Mouse (Mus musculus): ENCODE measurements around the gene Rps16.
"Not testable (repeated sequence)": the region's sequence is repeated elsewhere in the genome, so short reads cannot be mapped to it uniquely, and the experiment has no call there.

Gene Rps16

DNA sequence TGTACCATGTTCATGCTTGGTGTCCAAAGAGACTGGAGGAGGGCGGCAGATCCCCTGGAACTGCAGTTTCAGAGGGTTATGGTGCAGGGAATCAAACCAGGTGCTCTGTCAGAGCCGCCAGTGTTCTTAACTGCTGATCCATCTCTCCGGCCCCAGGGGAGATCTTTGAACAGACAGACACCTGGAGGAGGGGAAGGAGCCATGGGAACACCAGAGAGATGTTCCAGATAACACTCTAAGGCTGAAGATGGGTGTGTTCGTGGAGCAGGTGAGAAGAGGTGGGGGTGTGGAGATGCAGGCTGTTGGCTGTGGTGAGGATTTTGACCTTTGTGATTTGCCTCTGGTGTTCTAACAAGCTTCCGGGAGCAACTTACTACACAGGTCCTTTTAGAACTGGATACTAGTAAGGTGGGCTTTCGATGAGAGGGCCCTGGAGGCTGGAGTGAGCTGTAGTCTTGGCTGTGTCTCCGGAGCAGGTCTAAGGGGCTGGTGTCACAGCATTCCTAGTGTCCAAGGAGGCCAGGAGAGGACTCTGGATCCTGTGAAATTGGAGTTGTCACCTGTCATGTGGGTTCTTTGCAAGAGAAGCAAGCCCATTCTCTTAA, 23.5 kb downstream of the Rps16 start:
- DNase-seq (ENCODE audit: low spot score in 2 of 2) = no peak

DNA sequence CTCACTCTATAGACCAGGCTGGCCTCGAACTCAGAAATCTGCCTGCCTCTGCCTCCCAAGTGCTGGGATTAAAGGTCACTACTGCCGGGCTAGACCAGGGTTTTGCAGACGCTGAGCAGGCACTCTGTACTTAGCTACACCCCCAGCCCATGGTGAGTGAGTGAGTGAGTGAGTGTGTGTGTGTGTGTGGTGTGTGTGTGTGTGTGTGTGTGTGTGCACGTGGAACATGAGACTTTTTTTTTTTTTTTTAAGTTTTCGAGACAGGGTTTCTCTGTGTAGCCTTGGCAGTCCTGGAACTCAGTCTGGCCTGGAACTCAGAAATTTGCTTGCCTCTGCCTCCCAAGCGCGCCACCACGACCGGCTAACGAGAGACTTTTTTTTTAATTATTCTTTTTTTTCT, 24.2 kb downstream of the Rps16 start:
- no peak for DNase-seq (ENCODE audit: low spot score in 2 of 2)

DNA sequence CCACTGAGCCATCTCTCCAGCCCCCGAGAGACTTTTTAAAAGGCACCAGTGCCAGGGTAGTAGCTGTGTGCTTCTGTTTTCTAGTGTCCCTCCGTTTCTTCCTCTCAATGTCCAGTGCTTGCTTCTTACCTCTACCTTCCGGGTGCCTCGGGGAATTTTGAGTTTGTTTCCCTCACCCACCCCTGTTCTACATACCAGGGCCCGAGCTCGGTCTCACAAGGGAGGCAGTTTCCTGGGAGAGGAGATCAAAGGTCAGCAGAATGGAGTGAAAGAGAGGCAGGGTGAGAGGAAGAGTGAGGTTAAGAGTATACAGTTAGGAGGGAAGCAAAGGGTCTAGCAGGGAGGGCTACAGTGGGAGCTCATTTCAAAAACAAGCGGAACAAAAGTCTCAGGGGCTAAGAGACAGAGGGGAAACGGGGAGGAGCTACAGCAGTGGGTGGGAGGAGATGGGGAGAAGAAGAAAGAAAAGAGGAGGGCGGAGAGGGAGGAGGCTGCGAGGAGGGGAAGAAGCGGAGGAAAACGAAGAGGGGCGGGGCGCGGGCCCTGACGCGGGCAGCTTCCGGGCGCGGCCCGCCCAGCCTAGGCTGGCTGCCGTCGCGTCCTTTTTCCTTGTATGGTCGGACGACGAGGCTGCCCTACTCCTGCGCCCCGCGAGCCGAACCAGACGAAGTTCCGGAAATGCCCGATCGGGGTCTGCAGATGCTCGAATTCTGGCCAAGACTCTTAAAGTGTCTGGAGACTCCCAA, 24.9 kb downstream of the Rps16 start:
- peak; percentile 57 to 78 for DNase-seq (ENCODE audit: low spot score in 2 of 2)

DNA sequence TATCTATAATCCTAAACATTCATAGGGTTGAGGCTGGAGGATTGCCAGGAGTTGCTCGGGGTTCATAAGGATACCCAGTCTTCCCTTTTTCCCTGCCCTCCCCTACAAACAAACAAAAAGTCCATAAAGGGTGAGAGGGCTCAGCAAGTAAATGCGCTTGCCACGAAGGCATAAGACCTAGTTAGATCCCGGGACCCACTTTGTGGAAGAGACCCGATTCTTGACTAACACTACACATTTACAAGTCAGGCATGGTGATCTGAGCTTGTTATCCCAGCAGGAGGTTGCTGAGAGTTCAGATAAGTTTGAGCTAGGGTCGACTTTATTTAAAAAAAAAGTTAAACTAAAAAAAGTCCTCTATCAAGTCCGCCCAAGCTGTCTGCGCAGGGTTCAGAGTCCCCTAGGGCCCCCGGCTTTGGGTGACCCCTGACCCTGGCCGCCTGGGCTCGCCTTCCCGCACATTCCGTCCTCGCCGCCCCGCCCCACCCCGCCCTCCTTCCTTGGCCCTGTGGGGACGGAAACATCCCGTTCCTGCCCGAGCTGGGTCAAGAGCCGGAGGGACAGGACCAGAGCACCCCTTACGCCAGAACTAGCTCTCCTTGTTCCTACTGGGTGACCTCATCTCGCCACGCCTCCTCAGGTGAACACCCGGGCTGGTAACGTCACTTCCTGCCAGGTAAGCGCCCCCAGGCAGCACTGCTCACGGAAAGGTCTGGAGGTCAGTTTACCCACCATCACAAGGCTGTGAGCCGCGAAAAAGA, 25.7 kb downstream of the Rps16 start:
- no peak for DNase-seq (ENCODE audit: low spot score in 2 of 2)

DNA sequence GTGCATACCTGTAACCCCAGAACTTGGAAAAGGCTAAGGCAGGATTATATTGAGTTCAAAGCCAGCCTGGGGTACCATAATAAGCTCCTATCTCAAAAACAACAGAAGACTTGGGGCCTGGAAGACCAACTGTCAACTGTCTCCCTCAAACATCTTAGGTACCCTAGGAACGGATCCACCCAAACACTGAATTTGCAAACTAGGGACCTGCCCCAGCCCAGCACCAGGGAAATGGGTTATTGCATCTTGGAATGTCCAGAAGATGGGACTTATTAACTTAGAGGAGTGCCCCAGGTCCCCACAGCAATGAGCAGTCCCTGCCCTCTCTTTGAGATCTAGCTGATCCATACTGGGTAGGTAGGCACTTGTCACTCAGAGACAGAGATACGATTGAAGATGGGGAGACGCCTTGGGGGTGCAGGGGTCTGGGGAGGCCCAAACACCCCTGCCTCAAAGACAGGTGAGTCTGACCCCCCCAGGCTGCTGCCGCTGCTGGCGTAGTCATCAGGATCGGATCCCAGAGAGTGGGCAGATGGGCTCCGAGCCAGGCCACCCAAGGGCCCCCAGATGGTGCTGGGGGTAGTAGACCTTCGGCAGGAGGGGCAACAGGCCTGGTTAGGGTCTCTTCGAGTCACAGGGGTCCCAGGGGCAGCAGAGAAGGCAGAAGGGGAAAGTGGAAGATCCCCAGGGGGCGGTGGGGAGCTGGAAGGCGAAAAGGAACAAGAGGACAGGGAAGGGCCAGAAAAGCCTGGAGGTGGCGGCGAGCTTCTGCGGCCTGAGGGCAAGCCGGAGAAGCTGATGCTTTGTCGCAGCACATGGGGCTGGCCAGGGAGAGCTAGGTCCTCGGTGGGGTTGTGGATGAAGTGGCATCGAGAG, 27.0 kb downstream of the Rps16 start:
- DNase-seq (ENCODE audit: low spot score in 2 of 2) = no peak

DNA sequence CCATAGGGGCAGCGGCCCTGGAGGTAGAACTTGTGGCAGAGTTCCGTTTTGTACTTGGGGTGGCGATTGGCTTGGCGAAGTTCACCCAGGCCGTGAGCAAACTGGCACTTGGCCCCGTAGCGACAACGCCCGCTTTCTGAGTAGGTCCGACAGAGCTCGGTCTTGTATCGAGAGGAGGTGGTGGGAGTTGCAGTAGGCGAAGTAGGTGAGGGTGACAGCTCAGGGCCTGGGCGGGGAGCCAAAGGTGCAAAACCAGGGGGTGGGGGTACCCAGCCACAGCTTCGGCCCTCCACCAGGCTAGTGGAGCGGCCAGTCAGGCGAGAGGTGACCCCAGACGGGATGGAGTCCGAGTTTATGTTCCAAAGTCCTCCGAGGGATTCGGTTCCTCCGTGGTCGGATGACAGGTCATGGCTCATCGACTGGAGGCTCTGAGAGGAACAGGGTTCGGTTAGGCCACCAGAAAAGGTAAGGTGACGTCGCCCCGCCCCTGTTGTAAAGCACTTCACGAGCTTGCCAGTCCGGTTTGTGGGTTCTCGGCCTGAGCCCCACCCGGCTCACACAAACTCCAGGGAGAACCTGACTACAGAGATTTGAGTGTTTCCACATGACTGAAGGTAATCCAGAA, 27.7 kb downstream of the Rps16 start:
- no peak for DNase-seq (ENCODE audit: low spot score in 2 of 2)

DNA sequence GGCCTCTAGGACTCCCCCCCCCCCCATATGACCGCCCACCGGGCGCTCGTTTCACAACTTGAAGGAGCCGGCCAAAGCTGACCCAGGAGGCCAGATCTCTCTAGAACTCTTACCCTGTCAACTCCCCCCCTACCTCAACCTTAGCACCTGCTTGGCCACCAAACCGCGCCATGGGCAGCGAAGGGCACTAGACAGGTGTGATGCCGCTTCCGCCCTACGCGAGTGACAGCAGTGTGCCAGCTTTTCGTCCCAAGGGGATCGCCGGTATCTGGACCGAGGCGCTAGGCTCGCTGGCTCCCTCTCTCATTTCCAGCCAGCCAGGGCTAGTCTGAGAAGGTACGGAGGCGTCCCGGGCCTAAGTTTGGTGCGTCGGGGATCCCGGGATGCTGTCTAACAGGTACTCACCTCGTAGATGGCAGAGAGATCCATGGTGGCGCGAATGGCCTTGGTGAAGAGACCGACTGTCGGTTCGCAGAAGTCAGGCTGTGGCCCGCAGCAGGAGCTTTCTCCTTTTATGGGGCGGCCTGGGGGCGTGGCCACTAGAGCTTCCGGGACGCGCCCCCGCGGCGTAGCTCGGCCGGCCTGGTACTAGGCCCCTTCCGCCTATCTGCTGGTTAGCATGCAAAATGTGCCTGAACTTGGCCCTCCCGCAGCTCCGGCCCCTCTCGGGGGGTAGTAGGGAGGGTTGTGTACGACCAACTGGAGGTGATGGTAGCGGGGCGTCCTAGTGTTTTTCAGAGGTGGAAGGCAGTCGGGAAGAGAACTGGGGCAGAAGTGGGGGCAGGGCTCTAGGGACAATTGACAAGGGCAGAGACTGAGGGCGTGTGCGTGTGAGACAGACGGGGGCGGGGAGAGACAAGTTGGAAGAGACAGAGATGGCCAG, 28.6 kb downstream of the Rps16 start:
- peak; percentile 64 to 81 for DNase-seq (ENCODE audit: low spot score in 2 of 2)

DNA sequence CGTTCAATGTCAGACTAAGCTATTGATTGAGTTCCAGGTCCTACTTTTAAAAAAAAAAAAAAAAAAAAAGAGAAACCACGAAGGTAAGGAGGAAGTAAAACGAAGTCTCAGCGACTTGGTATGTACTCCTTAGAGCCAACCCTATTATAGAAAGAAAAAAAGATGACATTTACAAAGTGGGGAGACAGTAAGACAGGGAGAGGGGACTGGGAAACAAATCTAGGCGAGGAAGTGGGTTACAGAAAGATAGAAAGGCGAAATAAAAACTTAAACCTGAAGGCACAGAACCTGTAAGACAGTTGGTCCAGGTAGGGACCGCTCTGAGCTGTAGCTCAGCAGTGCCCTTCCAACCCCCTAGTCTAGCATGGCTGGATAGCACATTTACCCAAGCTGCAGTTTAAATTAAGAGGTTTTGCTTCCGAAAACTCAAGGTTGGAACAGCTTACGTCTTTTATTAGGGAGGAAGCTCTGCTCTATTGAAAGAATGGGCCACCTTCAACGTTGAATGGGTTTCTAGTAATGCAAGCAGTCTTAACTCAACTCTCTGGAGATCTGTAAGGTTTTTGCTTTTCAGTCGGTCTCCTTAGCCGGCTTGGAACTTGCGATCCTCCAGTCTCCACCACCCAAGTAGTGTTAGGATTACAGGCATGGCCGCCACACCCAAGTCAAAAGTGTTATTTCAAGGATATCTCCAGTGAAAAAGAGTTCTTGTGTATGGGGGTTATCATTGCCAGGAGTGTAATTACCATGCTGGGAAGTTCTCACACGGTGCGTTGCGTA, 30.0 kb downstream of the Rps16 start, which contains the start of gene Zfp36:
Gene Zfp36, minus strand, starts transcription at position 17 of the 780 bp plus-strand sequence.
- no peak for DNase-seq (ENCODE audit: low spot score in 2 of 2)

DNA sequence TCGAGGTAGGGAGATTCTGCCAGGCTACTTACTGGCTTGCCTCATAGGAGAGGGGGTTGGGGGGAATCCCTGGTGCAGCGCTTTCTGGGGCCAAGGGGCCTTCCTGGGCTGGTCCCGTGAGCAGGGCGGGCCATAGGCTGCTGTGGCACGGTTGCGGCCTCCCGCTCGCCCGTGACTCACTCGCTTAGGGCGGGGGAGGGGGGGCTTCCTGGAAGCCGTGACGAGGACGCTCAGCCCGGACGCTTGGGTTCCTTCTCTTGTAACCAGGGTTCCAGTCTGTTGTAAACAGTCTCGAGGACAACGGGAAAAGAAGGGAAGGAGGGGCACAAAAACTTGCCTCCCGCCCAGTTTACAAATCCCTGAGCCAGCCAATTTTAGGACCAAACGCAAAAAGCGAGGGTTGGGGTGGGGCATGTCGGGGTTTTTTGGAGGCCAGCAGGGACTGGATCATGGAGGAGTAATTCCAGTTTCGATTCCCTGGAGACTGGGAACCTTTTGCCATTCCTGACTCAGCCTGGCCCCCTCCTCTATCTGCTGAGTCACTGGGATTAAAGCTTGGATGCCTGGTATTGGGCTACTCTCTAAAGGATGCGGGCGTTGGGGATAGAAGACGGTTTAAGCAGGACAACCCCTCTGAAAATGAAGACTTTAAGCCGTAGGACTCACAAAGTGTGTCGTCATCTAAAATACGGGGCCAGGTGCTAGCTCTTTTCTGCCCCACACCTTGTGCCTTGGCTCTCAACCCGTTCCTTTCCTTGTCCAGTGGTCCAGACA, 30.8 kb downstream of the Rps16 start:
- DNase-seq (ENCODE audit: low spot score in 2 of 2) = no peak

DNA sequence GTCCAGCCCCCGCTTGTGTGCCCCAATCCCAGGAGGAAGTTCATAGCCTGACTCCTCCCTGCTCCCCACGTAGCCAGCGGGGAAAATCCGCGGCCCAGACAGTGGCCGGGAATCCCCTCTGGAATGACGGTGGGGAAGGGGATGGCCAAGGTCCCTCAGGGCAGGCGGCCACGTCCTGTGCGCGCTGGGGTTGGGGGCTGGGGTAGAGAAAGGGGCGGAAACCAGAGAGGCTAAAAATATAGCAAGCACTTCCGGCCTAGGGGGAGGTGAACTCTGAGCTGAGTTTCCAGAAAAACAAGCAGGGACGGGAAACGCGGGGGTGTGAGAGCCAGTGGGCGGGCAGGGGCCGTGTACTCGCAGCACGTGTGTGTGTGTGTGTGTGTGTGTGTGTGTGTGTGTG, 31.5 kb downstream of the Rps16 start:
- DNase-seq (ENCODE audit: low spot score in 2 of 2) = peak in 1 of 2 experiments; percentile 53

DNA sequence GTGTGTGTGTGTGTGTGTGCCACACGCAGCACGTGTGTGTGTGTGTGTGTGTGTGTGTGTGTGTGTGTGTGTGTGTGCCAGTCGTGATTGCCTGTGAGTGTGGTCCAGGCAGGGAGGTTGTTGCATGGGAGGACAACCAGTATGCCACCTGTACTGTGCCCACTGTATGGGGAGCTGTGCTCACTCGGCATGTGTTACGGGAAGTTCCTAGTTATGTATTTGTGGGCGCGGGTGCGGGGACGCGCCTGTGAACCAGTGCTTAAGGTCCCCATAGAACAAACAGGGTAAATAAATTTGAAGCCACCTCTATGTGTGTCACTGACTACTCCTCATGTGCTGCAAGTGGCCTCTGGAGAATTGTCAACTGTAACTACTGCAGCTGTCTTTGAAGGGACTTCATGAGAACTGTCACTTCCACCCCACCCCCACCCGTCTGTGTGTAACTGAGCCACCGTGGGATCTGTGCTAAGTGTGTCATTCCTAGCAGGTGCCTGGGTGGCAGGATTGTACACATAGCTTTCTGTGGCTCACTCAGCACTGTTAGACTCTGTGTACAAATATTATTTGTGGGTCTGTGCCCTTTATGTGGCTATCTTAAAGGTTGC, 32.0 kb downstream of the Rps16 start:
- peak in 1 of 2 experiments; percentile 55 for DNase-seq (ENCODE audit: low spot score in 2 of 2)

DNA sequence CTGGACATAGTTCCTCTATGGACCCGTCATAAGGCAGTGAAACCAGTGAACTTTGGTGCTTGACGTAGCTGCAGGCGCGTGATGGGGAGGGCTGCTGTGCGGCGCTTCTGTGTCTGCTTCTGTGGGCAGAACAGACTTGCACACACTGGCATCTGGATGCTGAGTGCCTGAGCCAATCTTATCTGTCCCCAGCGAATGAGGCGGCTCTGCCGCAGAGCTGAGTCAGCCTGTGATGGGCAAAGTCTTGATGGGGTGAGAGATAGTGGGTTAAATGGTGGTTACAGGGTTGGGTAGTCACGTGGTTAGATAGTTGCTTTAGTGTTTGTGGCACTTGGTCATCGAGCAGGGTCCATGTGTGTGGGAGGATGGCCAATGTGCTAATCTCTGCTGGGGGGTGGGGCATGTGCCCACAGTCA, 32.5 kb downstream of the Rps16 start:
- DNase-seq (ENCODE audit: low spot score in 2 of 2) = peak; percentile 59 to 79

DNA sequence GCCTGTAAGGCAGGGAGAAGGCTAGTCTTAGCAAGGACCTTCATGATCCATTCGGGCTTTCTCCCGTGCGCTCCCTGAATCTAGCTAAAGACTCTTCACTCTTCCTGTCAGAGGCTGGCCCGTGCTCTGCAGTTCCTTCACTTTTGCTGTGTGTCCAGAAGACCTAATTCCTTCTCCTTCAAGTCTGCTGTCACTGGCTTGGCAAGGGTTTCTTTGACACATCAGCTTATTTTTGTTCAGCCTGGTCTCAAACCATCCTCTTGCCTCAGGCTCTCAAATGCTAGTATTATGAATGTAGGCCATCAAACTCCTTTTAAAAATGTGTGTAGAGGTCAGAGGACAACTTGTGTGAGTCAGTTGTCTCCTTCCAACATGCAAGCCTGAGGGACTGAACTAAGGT, 33.2 kb downstream of the Rps16 start:
- DNase-seq (ENCODE audit: low spot score in 2 of 2) = no peak

DNA sequence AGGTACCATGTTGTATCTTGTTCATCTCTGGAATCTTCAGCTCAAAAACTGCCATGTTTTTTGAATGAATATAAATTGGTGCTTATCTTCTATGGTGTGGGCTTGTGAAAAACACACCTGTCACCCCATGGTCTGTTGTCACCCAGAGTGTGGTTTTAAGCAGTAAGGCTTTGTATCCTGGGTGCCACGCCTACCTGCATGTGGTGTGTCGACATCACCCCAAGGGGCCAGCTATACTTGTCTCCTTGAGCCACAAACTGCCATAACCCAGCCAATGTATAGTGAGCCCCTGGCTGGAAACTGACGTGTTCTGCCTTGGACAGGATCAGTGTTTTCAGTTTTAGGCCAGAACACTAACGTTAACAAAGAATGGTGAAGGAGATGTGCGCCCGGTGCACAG, 33.7 kb downstream of the Rps16 start:
- DNase-seq (ENCODE audit: low spot score in 2 of 2) = no peak

DNA sequence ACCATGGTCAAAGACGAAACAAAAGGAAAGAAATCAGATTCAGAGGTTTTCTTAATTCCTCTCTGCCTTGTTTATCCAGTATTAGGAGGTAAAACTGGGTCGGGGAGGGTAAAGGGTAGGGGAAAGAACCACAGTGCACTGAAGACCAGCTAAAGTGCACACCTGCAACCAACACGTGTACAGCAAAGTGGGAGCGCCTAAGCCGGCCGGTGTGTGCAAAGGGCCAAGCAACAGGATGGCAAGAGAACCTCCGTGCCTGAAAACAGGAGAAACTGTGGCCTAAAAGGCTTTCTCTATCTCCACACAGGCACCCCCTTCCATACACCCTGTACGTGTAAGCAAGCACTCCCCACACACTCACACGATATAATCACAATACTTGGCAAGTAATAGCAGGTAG, 34.7 kb downstream of the Rps16 start:
- no peak for DNase-seq (ENCODE audit: low spot score in 2 of 2)

DNA sequence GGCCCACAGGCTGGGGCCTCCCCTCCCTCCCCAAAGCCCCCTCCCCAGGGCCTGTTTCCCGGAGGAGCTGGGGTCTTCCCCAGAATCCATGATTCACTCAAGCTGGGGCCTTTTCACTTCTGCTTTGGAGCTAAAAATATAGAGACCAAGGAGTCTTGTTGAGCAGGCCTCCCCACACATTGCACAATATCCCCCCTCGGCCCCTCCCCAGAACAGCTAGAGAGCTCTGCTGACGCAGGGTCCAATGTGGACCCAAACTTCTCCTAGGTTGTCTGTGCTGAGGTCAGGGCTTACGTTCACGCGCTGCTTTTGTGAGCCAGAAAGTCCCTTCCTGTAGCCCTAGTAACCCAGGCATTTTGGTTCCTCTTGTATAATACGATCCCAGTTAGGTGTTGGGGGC, 35.6 kb downstream of the Rps16 start:
- DNase-seq (ENCODE audit: low spot score in 2 of 2) = no peak

DNA sequence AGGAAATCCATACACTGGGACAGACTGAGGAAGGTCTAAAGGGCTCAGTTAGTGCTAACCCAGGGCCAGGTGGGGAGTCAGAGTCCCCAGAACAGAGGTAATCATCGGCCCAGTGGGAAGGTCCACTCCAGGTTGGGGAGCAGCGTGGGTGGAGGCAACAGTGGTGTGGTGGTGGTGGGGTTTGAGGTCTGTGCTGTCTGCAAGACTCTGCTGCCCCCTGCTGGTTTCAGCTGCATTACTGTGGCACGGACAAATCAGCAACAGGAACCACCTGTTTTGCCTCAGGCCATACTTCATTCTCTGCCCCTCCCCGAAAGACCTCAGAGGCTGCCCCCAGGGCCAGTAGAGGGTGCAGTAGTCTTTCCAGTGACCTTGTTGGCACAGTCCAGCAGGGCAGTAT, 36.0 kb downstream of the Rps16 start:
- DNase-seq (ENCODE audit: low spot score in 2 of 2) = peak; percentile 82

DNA sequence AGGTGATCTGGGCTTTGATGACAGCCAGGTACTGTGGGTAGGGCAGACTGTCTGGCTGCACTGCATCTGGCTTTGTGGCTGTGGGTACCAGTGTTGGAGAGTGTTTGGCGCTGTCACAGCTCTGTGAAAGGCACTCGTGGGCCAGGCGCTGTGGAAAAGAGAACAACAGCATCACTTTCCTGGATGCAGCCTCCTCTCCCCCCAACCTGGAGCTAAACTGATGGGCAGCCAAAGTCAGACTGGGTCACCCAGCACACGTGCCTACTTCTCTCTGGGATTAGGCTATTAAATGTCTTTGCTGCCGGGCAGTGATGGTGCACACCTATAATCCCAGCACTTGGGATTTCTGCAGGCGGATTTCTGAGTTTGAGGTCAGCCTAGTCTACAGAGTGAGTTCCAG, 36.4 kb downstream of the Rps16 start:
- not testable (repeated sequence) for DNase-seq (ENCODE audit: low spot score in 2 of 2)

All from right cerebral cortex, adult 2 months (tissue).